Mouse (Mus musculus) C2C12 (cell line): ENCODE measurements around the gene Brpf1. TPM values are rescaled to one million over a fixed set of nuclear protein-coding genes. Genes with fewer than 3 reads are reported as not detected.

Experiments used
- H3K27me3 ChIP-seq: one replicate; pipeline ENCODE4 v1.6.1; 2011; ENCODE audit not compliant: control insufficient read depth, insufficient read depth, insufficient read length
- H3K36me3 ChIP-seq: one replicate; pipeline ENCODE4 v1.6.1; 2011; ENCODE audit not compliant: control insufficient read depth, insufficient read depth
- H3K4me3 ChIP-seq: one replicate; pipeline ENCODE4 v1.5.1; 2011; ENCODE audit warnings: mild to moderate bottlenecking, control low read depth; ENCODE audit not compliant: poor library complexity, insufficient read depth, severe bottlenecking
- H3K79me2 ChIP-seq: one replicate; pipeline ENCODE4 v1.6.1; 2011; ENCODE audit not compliant: control insufficient read depth, insufficient read depth
- H3K79me3 ChIP-seq: one replicate; pipeline ENCODE4 v1.6.1; 2011; ENCODE audit warnings: low read depth, control low read depth
- H3ac ChIP-seq: one replicate; pipeline ENCODE3; 2011; ENCODE audit warnings: low read depth; ENCODE audit not compliant: control insufficient read depth, insufficient read length
- CEBPB ChIP-seq: IDR thresholded peaks from one replicate; pipeline ENCODE4 v1.6.1; 2011; ENCODE audit warnings: low read depth, mild to moderate bottlenecking, control low read depth, moderate library complexity
- CTCF ChIP-seq: IDR thresholded peaks from one replicate; pipeline ENCODE4 v1.5.1; 2011; ENCODE audit not compliant: control insufficient read depth, insufficient read depth, insufficient read length
- FOSL1 ChIP-seq: IDR thresholded peaks from one replicate; pipeline ENCODE4 v1.8.0; 2011; ENCODE audit warnings: mild to moderate bottlenecking, low read length; ENCODE audit not compliant: poor library complexity, insufficient read depth, severe bottlenecking
- MAX ChIP-seq: IDR thresholded peaks from one replicate; pipeline ENCODE4 v1.6.1; 2011; ENCODE audit warnings: mild to moderate bottlenecking, control low read depth
- MYOD1 ChIP-seq: IDR thresholded peaks from one replicate; pipeline ENCODE4 v1.6.1; 2011; ENCODE audit warnings: low read depth; ENCODE audit not compliant: control insufficient read depth, insufficient read length
- MYOG ChIP-seq: IDR thresholded peaks from one replicate; pipeline ENCODE4 v1.6.1; 2011; ENCODE audit not compliant: control insufficient read depth, insufficient read length; ENCODE audit errors: extremely low read depth
- USF1 ChIP-seq: IDR thresholded peaks from one replicate; pipeline ENCODE4 v1.6.1; 2011; ENCODE audit warnings: low read depth, mild to moderate bottlenecking, control low read depth, moderate library complexity
- polyA plus RNA-seq: library from polyadenylated mRNA; unstranded; fragments of >200 nt; fragmentation: generic; extraction: Trizol; gene quantifications from one replicate; pipeline ENCODE4 v1.2.1, GENCODE M21; 2012; ENCODE audit warnings: missing spikeins

Gene Brpf1
- polyA plus RNA-seq, 1 experiment: 16.1 TPM

GRCm38 (mm10) chr6:113351653-113352052 is 44.7 kb downstream of the Brpf1 start:
- Histone ChIP-seq H3ac (no peak overlapping the region), H3K36me3 (no peaks in the 10 kb centered on the region), H3K79me3 (no peaks in the 10 kb centered on the region), H3K4me3 (no peak overlapping the region), H3K79me2 (no peaks in the 10 kb centered on the region), H3K27me3 (no peaks in the 10 kb centered on the region)
- TF ChIP-seq CEBPB (no peak), USF1 (no peak), MYOG (no peak), CTCF (no peak), MAX (no peak), MYOD1 (no peak), FOSL1 (no peak)

DNA sequence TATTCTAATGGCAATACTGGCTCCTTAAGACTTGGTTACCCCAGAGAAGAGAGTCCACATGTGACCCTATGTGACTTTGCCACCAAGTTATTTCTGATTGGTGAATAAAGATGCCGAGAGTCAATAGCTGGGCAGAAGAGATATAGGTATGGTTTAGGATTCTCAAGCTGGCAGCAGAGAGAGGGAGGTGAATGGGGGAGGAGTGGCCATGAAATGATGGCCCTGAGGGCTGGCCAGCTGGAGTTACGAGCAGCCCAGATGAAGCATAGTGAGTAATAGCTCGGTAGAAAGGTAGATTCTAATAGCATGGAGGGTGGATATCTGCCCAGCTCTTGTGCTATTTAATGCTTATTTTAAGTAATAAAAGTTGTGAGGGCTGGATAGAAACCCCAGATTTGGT is 45.9 kb downstream of the Brpf1 start:
- TF ChIP-seq USF1 (no peak), FOSL1 (no peak), CEBPB (no peak), CTCF (no peak), MAX (no peak), MYOD1 (no peak), MYOG (no peak)
- Histone ChIP-seq H3K4me3 (no peak overlapping the region), H3K79me2 (no peaks in the 10 kb centered on the region)

GRCm38 (mm10) chr6:113353696-113354095 is 46.8 kb downstream of the Brpf1 start:
- H3K79me3 ChIP-seq: no peaks in the 10 kb centered on the region
- no peak overlapping the region for H3ac ChIP-seq
- H3K27me3 ChIP-seq: no peaks in the 10 kb centered on the region
- no peak overlapping the region for H3K4me3 ChIP-seq
- TF ChIP-seq CTCF (no peak), USF1 (no peak), MAX (no peak), FOSL1 (no peak)
- H3K36me3 ChIP-seq: no peaks in the 10 kb centered on the region
- H3K79me2 ChIP-seq: no peaks in the 10 kb centered on the region

More for the DNA sequence above, 45.9 kb downstream of the Brpf1 start:
- Histone ChIP-seq H3K27me3 (no peaks in the 10 kb centered on the region), H3ac (no peak overlapping the region), H3K79me3 (no peaks in the 10 kb centered on the region), H3K36me3 (no peaks in the 10 kb centered on the region)

- H3ac ChIP-seq: no peak overlapping the region
- H3K79me2 ChIP-seq: no peaks in the 10 kb centered on the region
- no peaks in the 10 kb centered on the region for H3K36me3 ChIP-seq
- TF ChIP-seq CEBPB (no peak), MAX (no peak), CTCF (no peak)
- H3K4me3 ChIP-seq: no peak overlapping the region
- H3K79me3 ChIP-seq: no peaks in the 10 kb centered on the region
- H3K27me3 ChIP-seq: no peaks in the 10 kb centered on the region
Measured at GRCm38 (mm10) chr6:113361476-113361875, 54.5 kb downstream of the Brpf1 start.

DNA sequence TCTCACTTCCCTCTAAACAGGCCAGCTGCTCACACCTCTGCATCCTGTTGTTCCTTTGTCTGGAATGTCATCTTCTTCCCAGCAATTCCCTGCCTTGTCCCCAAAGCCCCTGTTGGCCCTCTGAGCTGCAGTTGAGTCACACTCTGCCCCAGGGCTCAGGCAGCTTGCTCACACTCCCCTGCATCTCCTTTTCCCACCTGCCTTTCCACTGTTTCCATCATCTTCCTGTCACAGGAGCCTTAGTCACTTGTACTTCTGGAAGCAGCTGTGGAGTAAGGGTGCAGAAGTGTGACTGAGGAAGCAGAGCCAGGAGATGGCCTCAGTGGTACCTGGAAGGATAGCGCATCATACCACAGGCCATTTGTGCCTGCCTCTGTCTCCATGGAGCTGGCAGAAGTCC is 55.3 kb downstream of the Brpf1 start:
- H3K4me3 ChIP-seq: no peak overlapping the region
- no peaks in the 10 kb centered on the region for H3K79me2 ChIP-seq
- H3ac ChIP-seq: no peak overlapping the region
- H3K79me3 ChIP-seq: no peaks in the 10 kb centered on the region
- peak; percentile 46 for TF ChIP-seq MYOD1
- TF ChIP-seq FOSL1: no peak
- H3K27me3 ChIP-seq: no peaks in the 10 kb centered on the region
- no peaks in the 10 kb centered on the region for H3K36me3 ChIP-seq

DNA sequence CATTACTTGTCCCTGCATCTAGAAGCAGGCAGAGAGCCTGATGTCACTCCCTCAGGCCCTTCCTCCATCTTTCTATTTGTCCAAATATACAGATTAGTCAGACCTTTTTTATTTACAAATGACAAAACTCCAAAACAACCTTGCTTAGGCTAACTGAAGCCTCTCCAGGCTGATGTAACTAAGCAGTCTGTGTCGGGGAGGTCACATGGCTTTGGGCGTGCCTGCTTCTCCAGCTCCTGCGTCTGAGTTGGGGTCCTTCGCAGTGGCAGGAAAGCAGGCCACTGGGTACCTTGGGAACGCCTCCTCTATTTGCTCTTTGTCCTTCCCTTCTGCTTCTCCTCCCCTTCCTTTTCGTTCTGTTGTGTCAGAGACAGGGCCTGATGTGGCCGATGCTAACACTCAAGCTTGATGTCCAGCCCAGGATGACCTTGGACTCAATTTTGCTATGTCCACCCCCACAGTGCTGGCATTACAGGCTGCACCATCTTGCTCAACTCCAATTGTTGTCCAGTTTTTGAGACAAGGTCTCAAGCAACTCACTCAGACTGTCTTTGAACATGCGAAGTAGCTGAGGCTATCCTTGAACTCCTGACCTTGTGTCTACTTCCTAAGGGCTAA is 57.7 kb downstream of the Brpf1 start:
- no peaks in the 10 kb centered on the region for H3K36me3 ChIP-seq
- H3K4me3 ChIP-seq: no peak overlapping the region
- TF ChIP-seq MYOD1: no peak
- TF ChIP-seq MYOG: no peak
- TF ChIP-seq MAX: no peak
- no peak for TF ChIP-seq FOSL1
- no peak for TF ChIP-seq CEBPB
- TF ChIP-seq CTCF: no peak
- TF ChIP-seq USF1: no peak
- no peaks in the 10 kb centered on the region for H3K79me2 ChIP-seq
- no peak overlapping the region for H3ac ChIP-seq
- no peaks in the 10 kb centered on the region for H3K79me3 ChIP-seq
- H3K27me3 ChIP-seq: no peaks in the 10 kb centered on the region
